Mouse (Mus musculus) lung, embryonic 14.5 days (tissue): ENCODE measurements around the gene Taf3. TPM values are rescaled to one million over a fixed set of nuclear protein-coding genes. Genes with fewer than 3 reads are reported as not detected.

Experiments used
- ATAC-seq: fragments of 200-750 bp; cut with Nextera tagmentation; 2 replicates; pipeline ENCODE4 v1.8.0; 2017; ENCODE audit warnings: mild to moderate bottlenecking, moderate TSS enrichment, moderate library complexity; ENCODE audit not compliant: insufficient read depth
- DNase-seq: peaks from one replicate; pipeline ENCODE4 v3.0.0-alpha.2; 2015
- H3K27ac ChIP-seq: fragments of 300-500 bp; sonication (generic); 2 replicates; pipeline ENCODE4 v1.5.1; 2014; ENCODE audit warnings: low read depth, mild to moderate bottlenecking, moderate library complexity
- H3K27me3 ChIP-seq: fragments of 300-500 bp; sonication (generic); 2 replicates; pipeline ENCODE4 v1.6.1; 2014; ENCODE audit warnings: low read length, control low read depth; ENCODE audit not compliant: insufficient read depth
- H3K36me3 ChIP-seq: fragments of 300-500 bp; sonication (generic); 2 replicates; pipeline ENCODE4 v1.6.1; 2014; ENCODE audit warnings: control low read depth; ENCODE audit not compliant: insufficient read depth
- H3K4me1 ChIP-seq: fragments of 300-500 bp; sonication (generic); 2 replicates; pipeline ENCODE4 v1.6.1; 2014; ENCODE audit warnings: antibody characterized with exemption, control low read depth; ENCODE audit not compliant: insufficient read depth
- H3K4me2 ChIP-seq: fragments of 300-500 bp; sonication (generic); 2 replicates; pipeline ENCODE4 v1.6.1; 2014; ENCODE audit warnings: mild to moderate bottlenecking
- H3K4me3 ChIP-seq: fragments of 300-500 bp; sonication (generic); 2 replicates; pipeline ENCODE4 v1.5.1; 2014; ENCODE audit warnings: low read depth, low read length
- H3K9ac ChIP-seq: fragments of 300-500 bp; sonication (generic); 2 replicates; pipeline ENCODE4 v1.6.1; 2014
- H3K9me3 ChIP-seq: fragments of 300-500 bp; sonication (generic); 2 replicates; pipeline ENCODE4 v1.6.1; 2016; ENCODE audit warnings: low read depth, low read length, control low read depth
- CTCF ChIP-seq: IDR thresholded peaks from 2 replicates; pipeline ENCODE4 v1.5.1; 2016; ENCODE audit warnings: antibody characterized with exemption, low read depth
- WGBS: fragments of 180-500 bp; shearing (Covaris S2); extraction: QIAGEN DNeasy Blood & Tissue Kit; methylation state at CpG from one replicate; pipeline ENCODE4 v1.1.7; 2014; 5-methylcytosine and 5-hydroxymethylcytosine counted together
- polyA plus RNA-seq: library from polyadenylated mRNA; unstranded; fragments of >200 nt; fragmentation: Nextera tagmentation; extraction: Ambion mirVana; gene quantifications from 2 replicates; pipeline ENCODE4 v1.2.1, GENCODE M21; 2014

Taf3 gene
- polyA plus RNA-seq, 1 experiment from 2014 or later, result 16.0 TPM

- 8% methylated on average over 11 of the region's 11 CpGs for WGBS
- Histone ChIP-seq H3K27ac (no peak overlapping the region), H3K9me3 (no peaks in the 10 kb centered on the region), H3K27me3 (peaks cover 82% of the 10 kb centered on the region), H3K36me3 (no peaks in the 10 kb centered on the region), H3K4me2 (peak overlapping the region; percentile 98), H3K4me1 (peaks cover 7% of the 10 kb centered on the region; the same call in 1 of the 2 replicates), H3K9ac (no peak overlapping the region), H3K4me3 (no peak overlapping the region)
- TF ChIP-seq CTCF, result no peak
- DNase-seq (no peak), ATAC-seq (no peak)
These were observed 168.1 kb downstream of the Taf3 start for GRCm38 (mm10) chr2:9880271-9880670.

- peak; percentile 97 for ATAC-seq
- TF ChIP-seq CTCF, result peak; percentile 94
- whole genome bisulfite sequencing, result 1% methylated on average over 21 of the region's 21 CpGs
- H3K4me2 ChIP-seq, result peak overlapping the region; percentile 98
- H3K4me1 ChIP-seq, result peaks cover 7% of the 10 kb centered on the region; the same call in 1 of the 2 replicates
- H3K4me3 ChIP-seq, result peak overlapping the region; percentile 49
- H3K9ac ChIP-seq, result no peak overlapping the region
- H3K36me3 ChIP-seq, result no peaks in the 10 kb centered on the region
- peak; percentile 98 for DNase-seq
- peaks cover 82% of the 10 kb centered on the region for H3K27me3 ChIP-seq
- H3K9me3 ChIP-seq, result no peaks in the 10 kb centered on the region
- peak overlapping the region; percentile 42; the same call in 1 of the 2 replicates for H3K27ac ChIP-seq
These were observed 168.9 kb downstream of the Taf3 start for GRCm38 (mm10) chr2:9879493-9879892.

GRCm38 (mm10) chr2:9879092-9879491 is 169.3 kb downstream of the Taf3 start:
- Histone ChIP-seq H3K27ac (peak overlapping the region; percentile 42; the same call in 1 of the 2 replicates), H3K4me2 (peak overlapping the region; percentile 98), H3K9me3 (no peaks in the 10 kb centered on the region), H3K36me3 (no peaks in the 10 kb centered on the region), H3K9ac (no peak overlapping the region), H3K4me3 (peak overlapping the region; percentile 49), H3K27me3 (peaks cover 82% of the 10 kb centered on the region), H3K4me1 (peaks cover 7% of the 10 kb centered on the region; the same call in 1 of the 2 replicates)
- DNase-seq (peak; percentile 49), ATAC-seq (peak; percentile 23)
- TF ChIP-seq CTCF, result no peak
- WGBS, result under 1% methylated on average over 22 of the region's 22 CpGs

- peaks cover 7% of the 10 kb centered on the region; the same call in 1 of the 2 replicates for H3K4me1 ChIP-seq
- H3K9me3 ChIP-seq, result no peaks in the 10 kb centered on the region
- no peak overlapping the region for H3K9ac ChIP-seq
- peaks cover 82% of the 10 kb centered on the region for H3K27me3 ChIP-seq
- H3K4me3 ChIP-seq, result peak overlapping the region; percentile 49
- H3K36me3 ChIP-seq, result no peaks in the 10 kb centered on the region
- DNase-seq (peak; percentile 80), ATAC-seq (peak; percentile 41)
- no peak overlapping the region for H3K27ac ChIP-seq
- under 1% methylated on average over 32 of the region's 33 CpGs for WGBS
- no peak for TF ChIP-seq CTCF
- peak overlapping the region; percentile 98 for H3K4me2 ChIP-seq
These were observed 169.8 kb downstream of the Taf3 start for GRCm38 (mm10) chr2:9878564-9879081.

- no peak for TF ChIP-seq CTCF
- under 1% methylated on average over 19 of the region's 19 CpGs for WGBS
- Histone ChIP-seq H3K27me3 (peaks cover 82% of the 10 kb centered on the region), H3K4me2 (peak overlapping the region; percentile 98), H3K4me3 (peak overlapping the region; percentile 49), H3K4me1 (peaks cover 7% of the 10 kb centered on the region; the same call in 1 of the 2 replicates), H3K9me3 (no peaks in the 10 kb centered on the region), H3K36me3 (no peaks in the 10 kb centered on the region), H3K27ac (no peak overlapping the region), H3K9ac (no peak overlapping the region; the same call in 1 of the 2 replicates)
- no peak for DNase-seq
- no peak for ATAC-seq
These were observed 170.3 kb downstream of the Taf3 start for GRCm38 (mm10) chr2:9877966-9878563.

- H3K4me3 ChIP-seq, result peak overlapping the region; percentile 49
- no peak overlapping the region for H3K27ac ChIP-seq
- under 1% methylated on average over 35 of the region's 35 CpGs for WGBS
- H3K9me3 ChIP-seq, result no peaks in the 10 kb centered on the region
- ATAC-seq (no peak), DNase-seq (no peak)
- no peaks in the 10 kb centered on the region for H3K36me3 ChIP-seq
- peaks cover 7% of the 10 kb centered on the region; the same call in 1 of the 2 replicates for H3K4me1 ChIP-seq
- peak overlapping the region; percentile 98 for H3K4me2 ChIP-seq
- peak overlapping the region; percentile 44; the same call in 1 of the 2 replicates for H3K9ac ChIP-seq
- TF ChIP-seq CTCF, result no peak
- H3K27me3 ChIP-seq, result peaks cover 80% of the 10 kb centered on the region
These were observed 171.1 kb downstream of the Taf3 start for GRCm38 (mm10) chr2:9877326-9877690.

- no peak overlapping the region for H3K27ac ChIP-seq
- peak overlapping the region; percentile 44 for H3K9ac ChIP-seq
- TF ChIP-seq CTCF, result no peak
- no peaks in the 10 kb centered on the region for H3K36me3 ChIP-seq
- peak overlapping the region; percentile 49 for H3K4me3 ChIP-seq
- WGBS, result 6% methylated on average over 31 of the region's 31 CpGs
- H3K4me1 ChIP-seq, result peaks cover 7% of the 10 kb centered on the region; the same call in 1 of the 2 replicates
- peaks cover 77% of the 10 kb centered on the region for H3K27me3 ChIP-seq
- ATAC-seq, result no peak
- peak overlapping the region; percentile 98 for H3K4me2 ChIP-seq
- H3K9me3 ChIP-seq, result no peaks in the 10 kb centered on the region
- no peak for DNase-seq
These were observed 171.6 kb downstream of the Taf3 start for GRCm38 (mm10) chr2:9876621-9877325.
